Mouse (Mus musculus) thymus, adult 2 months (tissue): Measurements from ENCODE around the gene Tle6.

Experiments used
- CTCF ChIP-seq: fragments of 200-500 bp; IDR thresholded peaks from 2 replicates; pipeline ENCODE4 v1.5.1; 2012; ENCODE audit warnings: mild to moderate bottlenecking, control low read depth, low read length, moderate library complexity, borderline replicate concordance; ENCODE audit not compliant: control insufficient read depth, poor library complexity, insufficient read depth; ENCODE audit errors: extremely low read depth
- POLR2A ChIP-seq: fragments of 200-500 bp; IDR thresholded peaks from 2 replicates; pipeline ENCODE4 v1.6.1; 2012; ENCODE audit warnings: mild to moderate bottlenecking, low read length, control low read depth, moderate library complexity; ENCODE audit not compliant: control insufficient read depth, poor library complexity, insufficient read depth; ENCODE audit errors: extremely low read depth

- no peak for TF ChIP-seq CTCF
- no peak for TF ChIP-seq POLR2A
Measured at GRCm38 (mm10) chr10:81575695-81576094, 25.2 kb downstream of the Tle6 start.
